Mouse (Mus musculus) heart, embryonic 10.5 days (tissue): ENCODE results near the gene Hmgxb4. TPM values are rescaled to one million over a fixed set of nuclear protein-coding genes. Genes with fewer than 3 reads are reported as not detected.

Source experiments
- DNase-seq: peaks from one replicate; pipeline ENCODE4 v3.0.0-alpha.2; 2017; ENCODE audit warnings: low spot score
- H3K27ac ChIP-seq: fragments of 300-500 bp; sonication (generic); 2 replicates; pipeline ENCODE4 v1.5.1; 2016; ENCODE audit warnings: mild to moderate bottlenecking
- H3K27me3 ChIP-seq: fragments of 300-500 bp; sonication (generic); 2 replicates; pipeline ENCODE4 v1.6.1; 2016; ENCODE audit warnings: mild to moderate bottlenecking; ENCODE audit not compliant: poor library complexity, insufficient read depth, severe bottlenecking
- H3K36me3 ChIP-seq: fragments of 300-500 bp; sonication (generic); 2 replicates; pipeline ENCODE4 v1.6.1; 2016; ENCODE audit warnings: mild to moderate bottlenecking, moderate library complexity
- H3K4me1 ChIP-seq: fragments of 300-500 bp; sonication (generic); 2 replicates; pipeline ENCODE4 v1.6.1; 2016; ENCODE audit warnings: mild to moderate bottlenecking
- H3K4me3 ChIP-seq: fragments of 300-500 bp; sonication (generic); 2 replicates; pipeline ENCODE4 v1.5.1; 2016; ENCODE audit warnings: mild to moderate bottlenecking, moderate library complexity
- H3K9me3 ChIP-seq: fragments of 300-500 bp; sonication (generic); 2 replicates; pipeline ENCODE4 v1.6.1; 2016; ENCODE audit warnings: mild to moderate bottlenecking, moderate library complexity
- WGBS: fragments of 180-500 bp; shearing (Covaris S2); methylation state at CpG from one replicate; pipeline ENCODE4 v1.1.7; 2016; 5-methylcytosine and 5-hydroxymethylcytosine counted together
- polyA plus RNA-seq: library from polyadenylated mRNA; unstranded; fragments of >200 nt; fragmentation: Nextera tagmentation; extraction: Ambion mirVana; gene quantifications from 2 replicates; pipeline ENCODE4 v1.2.1, GENCODE M21; 2016

The Hmgxb4 gene
- polyA plus RNA-seq, 1 experiment from 2014 or later, result 32.8 TPM

GRCm38 (mm10) chr8:74990021-74990420 lies 3.1 kb upstream of the Hmgxb4 start:
- WGBS, result 27% methylated on average over 15 of the region's 15 CpGs
- Histone ChIP-seq H3K27me3 (peaks cover 2% of the 10 kb centered on the region), H3K36me3 (no peaks in the 10 kb centered on the region), H3K4me1 (peaks cover 9% of the 10 kb centered on the region), H3K27ac (no peak overlapping the region), H3K4me3 (peak overlapping the region; percentile 25), H3K9me3 (no peaks in the 10 kb centered on the region)
- no peak for DNase-seq

- peak; percentile 94 for DNase-seq
- under 1% methylated on average over 97 of the region's 111 CpGs for WGBS
- H3K4me3 ChIP-seq, result peak overlapping the region; percentile 93
- H3K27me3 ChIP-seq, result peaks cover 2% of the 10 kb centered on the region
- peak overlapping the region; percentile 100 for H3K27ac ChIP-seq
- peaks cover 9% of the 10 kb centered on the region for H3K4me1 ChIP-seq
- H3K36me3 ChIP-seq, result peaks cover 3% of the 10 kb centered on the region
- H3K9me3 ChIP-seq, result no peaks in the 10 kb centered on the region
Measured at GRCm38 (mm10) chr8:74993475-74994451, 607 bp downstream of the Hmgxb4 start.

- Histone ChIP-seq H3K4me3 (peak overlapping the region; percentile 93), H3K4me1 (peaks cover 9% of the 10 kb centered on the region), H3K9me3 (no peaks in the 10 kb centered on the region), H3K27ac (peak overlapping the region; percentile 100), H3K36me3 (peaks cover 10% of the 10 kb centered on the region), H3K27me3 (peaks cover 2% of the 10 kb centered on the region)
- DNase-seq, result no peak
- WGBS, result 6% methylated on average over 7 of the region's 7 CpGs
Measured at GRCm38 (mm10) chr8:74994540-74994939, 1.4 kb downstream of the Hmgxb4 start.

GRCm38 (mm10) chr8:75000431-75000830 lies 7.3 kb downstream of the Hmgxb4 start:
- no peaks in the 10 kb centered on the region for H3K9me3 ChIP-seq
- peaks cover 57% of the 10 kb centered on the region for H3K36me3 ChIP-seq
- WGBS, result 85% methylated on average over 3 of the region's 3 CpGs
- no peak overlapping the region for H3K27ac ChIP-seq
- no peak for DNase-seq
- H3K4me1 ChIP-seq, result no peaks in the 10 kb centered on the region
- H3K27me3 ChIP-seq, result no peaks in the 10 kb centered on the region
- H3K4me3 ChIP-seq, result no peak overlapping the region

- Histone ChIP-seq H3K4me1 (peaks cover 5% of the 10 kb centered on the region; the same call in 1 of the 2 replicates), H3K27me3 (no peaks in the 10 kb centered on the region), H3K36me3 (peaks cover 54% of the 10 kb centered on the region), H3K27ac (no peak overlapping the region), H3K9me3 (no peaks in the 10 kb centered on the region), H3K4me3 (no peak overlapping the region)
- no peak for DNase-seq
- 90% methylated on average over 2 of the region's 2 CpGs for WGBS
Measured at GRCm38 (mm10) chr8:75008826-75009225, 15.7 kb downstream of the Hmgxb4 start.

GRCm38 (mm10) chr8:75013557-75013956 lies 20.4 kb downstream of the Hmgxb4 start:
- peaks cover 14% of the 10 kb centered on the region for H3K4me1 ChIP-seq
- DNase-seq, result no peak
- WGBS, result 48% methylated on average over 2 of the region's 2 CpGs
- H3K27ac ChIP-seq, result no peak overlapping the region
- H3K9me3 ChIP-seq, result no peaks in the 10 kb centered on the region
- H3K27me3 ChIP-seq, result no peaks in the 10 kb centered on the region
- no peak overlapping the region for H3K4me3 ChIP-seq
- H3K36me3 ChIP-seq, result peaks cover 15% of the 10 kb centered on the region

GRCm38 (mm10) chr8:75013964-75014363 lies 20.8 kb downstream of the Hmgxb4 start:
- no peak overlapping the region for H3K27ac ChIP-seq
- H3K4me3 ChIP-seq, result no peak overlapping the region
- H3K36me3 ChIP-seq, result peaks cover 11% of the 10 kb centered on the region
- H3K27me3 ChIP-seq, result no peaks in the 10 kb centered on the region
- H3K9me3 ChIP-seq, result no peaks in the 10 kb centered on the region
- peaks cover 15% of the 10 kb centered on the region for H3K4me1 ChIP-seq
- no peak for DNase-seq
- WGBS, result 63% methylated on average over 3 of the region's 3 CpGs

- 67% methylated on average over 2 of the region's 2 CpGs for WGBS
Measured at GRCm38 (mm10) chr8:75015981-75016380, 22.8 kb downstream of the Hmgxb4 start.

GRCm38 (mm10) chr8:75016422-75016821 lies 23.3 kb downstream of the Hmgxb4 start:
- peaks cover 16% of the 10 kb centered on the region for H3K36me3 ChIP-seq
- no peak for DNase-seq
- H3K4me1 ChIP-seq, result peaks cover 15% of the 10 kb centered on the region
- 86% methylated on average over 1 of the region's 1 CpGs for WGBS
- no peaks in the 10 kb centered on the region for H3K9me3 ChIP-seq
- H3K27ac ChIP-seq, result no peak overlapping the region
- no peak overlapping the region for H3K4me3 ChIP-seq
- H3K27me3 ChIP-seq, result no peaks in the 10 kb centered on the region

More at GRCm38 (mm10) chr8:75015981-75016380, 22.8 kb downstream of the Hmgxb4 start:
- peaks cover 15% of the 10 kb centered on the region for H3K4me1 ChIP-seq
- no peak overlapping the region for H3K4me3 ChIP-seq
- no peak for DNase-seq
- no peaks in the 10 kb centered on the region for H3K27me3 ChIP-seq
- no peak overlapping the region for H3K27ac ChIP-seq
- H3K36me3 ChIP-seq, result peaks cover 12% of the 10 kb centered on the region; the same call in 1 of the 2 replicates
- H3K9me3 ChIP-seq, result no peaks in the 10 kb centered on the region

GRCm38 (mm10) chr8:75018274-75018972 lies 25.3 kb downstream of the Hmgxb4 start:
- DNase-seq, result no peak
- no peak overlapping the region for H3K4me3 ChIP-seq
- no peaks in the 10 kb centered on the region for H3K9me3 ChIP-seq
- H3K36me3 ChIP-seq, result peaks cover 36% of the 10 kb centered on the region
- no peaks in the 10 kb centered on the region for H3K27me3 ChIP-seq
- peaks cover 14% of the 10 kb centered on the region for H3K4me1 ChIP-seq
- WGBS, result 14% methylated on average over 5 of the region's 5 CpGs
- H3K27ac ChIP-seq, result peak overlapping the region; percentile 59; the same call in 1 of the 2 replicates

GRCm38 (mm10) chr8:75023660-75024316 lies 30.6 kb downstream of the Hmgxb4 start:
- H3K27ac ChIP-seq, result no peak overlapping the region
- H3K4me1 ChIP-seq, result no peaks in the 10 kb centered on the region
- H3K9me3 ChIP-seq, result no peaks in the 10 kb centered on the region
- no peaks in the 10 kb centered on the region for H3K27me3 ChIP-seq
- 90% methylated on average over 3 of the region's 3 CpGs for WGBS
- DNase-seq, result no peak
- H3K36me3 ChIP-seq, result peaks cover 83% of the 10 kb centered on the region
- H3K4me3 ChIP-seq, result no peak overlapping the region

GRCm38 (mm10) chr8:75025809-75026208 lies 32.7 kb downstream of the Hmgxb4 start:
- Histone ChIP-seq H3K27me3 (no peaks in the 10 kb centered on the region), H3K4me1 (no peaks in the 10 kb centered on the region), H3K4me3 (no peak overlapping the region), H3K9me3 (no peaks in the 10 kb centered on the region), H3K27ac (no peak overlapping the region), H3K36me3 (peaks cover 91% of the 10 kb centered on the region)
- no peak for DNase-seq
- WGBS, result 92% methylated on average over 4 of the region's 4 CpGs
